Mouse (Mus musculus) stomach, embryonic 14.5 days (tissue): ENCODE data around the gene Ghrhr. TPM values are rescaled to one million over a fixed set of nuclear protein-coding genes. Genes with fewer than 3 reads are reported as not detected.

ENCODE experiments used
- ATAC-seq: fragments of 200-750 bp; cut with Nextera tagmentation; 2 replicates; pipeline ENCODE4 v1.8.0; 2017; ENCODE audit warnings: low read depth, moderate TSS enrichment; ENCODE audit not compliant: insufficient number of reproducible peaks, insufficient read depth, low FRiP score
- H3K27ac ChIP-seq: fragments of 300-500 bp; sonication (generic); 2 replicates; pipeline ENCODE4 v1.5.1; 2014; ENCODE audit warnings: mild to moderate bottlenecking, low read length, moderate library complexity, mixed read lengths
- H3K27me3 ChIP-seq: fragments of 300-500 bp; sonication (generic); 2 replicates; pipeline ENCODE4 v1.6.1; 2014; ENCODE audit warnings: low read length, control low read depth, mixed read lengths; ENCODE audit not compliant: control insufficient read depth, insufficient read depth
- H3K36me3 ChIP-seq: fragments of 300-500 bp; sonication (generic); 2 replicates; pipeline ENCODE4 v1.6.1; 2014; ENCODE audit warnings: mild to moderate bottlenecking, control low read depth, low read length, moderate library complexity, mixed read lengths; ENCODE audit not compliant: control insufficient read depth, insufficient read depth
- H3K4me1 ChIP-seq: fragments of 300-500 bp; sonication (generic); 2 replicates; pipeline ENCODE4 v1.6.1; 2014; ENCODE audit warnings: low read length, control low read depth, mixed read lengths; ENCODE audit not compliant: control insufficient read depth, insufficient read depth
- H3K4me2 ChIP-seq: fragments of 300-500 bp; sonication (generic); replicated peaks from 2 replicates; pipeline ENCODE4 v1.6.1; 2014; ENCODE audit warnings: low read depth, low read length, control low read depth
- H3K4me3 ChIP-seq: fragments of 300-500 bp; sonication (generic); 2 replicates; pipeline ENCODE4 v1.5.1; 2014; ENCODE audit warnings: low read depth, low read length, control low read depth
- H3K9ac ChIP-seq: fragments of 300-500 bp; sonication (generic); replicated peaks from 2 replicates; pipeline ENCODE4 v1.6.1; 2014; ENCODE audit warnings: low read depth, mild to moderate bottlenecking, control low read depth, low read length, moderate library complexity, mixed read lengths
- H3K9me3 ChIP-seq: fragments of 300-500 bp; sonication (generic); 2 replicates; pipeline ENCODE4 v1.6.1; 2016; ENCODE audit warnings: low read depth, low read length, control low read depth; ENCODE audit not compliant: control insufficient read depth
- WGBS: fragments of 180-500 bp; shearing (Covaris S2); extraction: QIAGEN DNeasy Blood & Tissue Kit; methylation state at CpG from one replicate; pipeline ENCODE4 v1.1.7; 2014; 5-methylcytosine and 5-hydroxymethylcytosine counted together
- polyA plus RNA-seq: library from polyadenylated mRNA; unstranded; fragments of >200 nt; fragmentation: Nextera tagmentation; extraction: Ambion mirVana; gene quantifications from 2 replicates; pipeline ENCODE4 v1.2.1, GENCODE M21; 2014

Ghrhr gene
- polyA plus RNA-seq = not detected in 2 replicates

DNA sequence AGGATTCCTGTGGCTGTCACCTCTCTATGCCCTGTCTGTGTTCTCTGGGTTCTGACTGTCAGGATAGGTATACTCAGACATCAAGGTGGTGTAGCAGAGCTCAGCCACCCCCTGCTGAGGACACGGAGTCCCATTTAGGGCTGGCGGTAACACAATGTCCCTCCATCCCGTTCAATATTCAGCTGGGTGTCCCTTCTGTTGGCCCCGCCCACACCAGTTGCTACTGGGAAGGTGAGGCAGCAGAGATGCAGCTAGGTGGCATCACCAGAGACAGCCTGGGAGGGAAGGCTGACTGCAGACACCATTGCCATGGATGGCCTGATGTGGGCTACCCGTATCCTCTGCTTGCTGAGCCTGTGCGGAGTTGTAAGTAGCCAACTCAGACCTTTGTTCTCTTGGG lies at the start of gene Ghrhr:
Gene Ghrhr, plus strand, starts transcription at position 220 of the 400 bp plus-strand sequence.
- WGBS = 73% methylated on average over 6 of the region's 6 CpGs
- Histone ChIP-seq H3K36me3 (no peaks in the 10 kb centered on the region), H3K4me3 (no peak within 1 kb of the TSS), H3K27ac (no peak within 1 kb of the TSS), H3K9me3 (no peaks in the 10 kb centered on the region), H3K4me2 (no peak within 1 kb of the TSS), H3K9ac (no peak within 1 kb of the TSS), H3K4me1 (no peaks in the 10 kb centered on the region), H3K27me3 (no peaks in the 10 kb centered on the region)
- ATAC-seq = no peak

DNA sequence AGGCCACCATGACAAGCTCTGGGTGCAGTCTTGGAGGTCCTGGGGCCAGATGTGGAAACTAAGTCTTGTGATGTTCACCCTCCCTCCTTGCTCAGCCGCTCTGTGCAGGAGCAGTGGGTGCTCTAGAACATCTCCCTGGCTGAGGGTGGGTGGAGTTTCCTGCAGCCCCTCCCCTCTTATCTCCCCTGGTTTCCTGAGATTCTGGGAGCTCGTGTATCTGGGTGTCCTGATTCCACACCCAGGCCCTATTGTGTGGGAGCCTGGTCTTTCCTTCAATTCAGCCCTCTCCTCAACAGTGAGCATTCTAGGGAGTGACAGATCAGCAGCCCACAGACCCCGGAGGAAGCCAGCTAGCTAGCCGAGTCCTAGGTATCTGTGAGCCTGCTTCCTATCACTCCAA lies 49.8 kb upstream of the Ghrhr start:
- no peak overlapping the region for H3K27ac ChIP-seq
- H3K9ac ChIP-seq = no peak overlapping the region
- no peak overlapping the region for H3K4me2 ChIP-seq
- WGBS = 63% methylated on average over 4 of the region's 4 CpGs
- H3K9me3 ChIP-seq = no peaks in the 10 kb centered on the region
- H3K36me3 ChIP-seq = no peaks in the 10 kb centered on the region
- no peak for ATAC-seq
- peaks cover 7% of the 10 kb centered on the region; the same call in 1 of the 2 replicates for H3K4me1 ChIP-seq
- H3K4me3 ChIP-seq = no peak overlapping the region
- H3K27me3 ChIP-seq = no peaks in the 10 kb centered on the region

DNA sequence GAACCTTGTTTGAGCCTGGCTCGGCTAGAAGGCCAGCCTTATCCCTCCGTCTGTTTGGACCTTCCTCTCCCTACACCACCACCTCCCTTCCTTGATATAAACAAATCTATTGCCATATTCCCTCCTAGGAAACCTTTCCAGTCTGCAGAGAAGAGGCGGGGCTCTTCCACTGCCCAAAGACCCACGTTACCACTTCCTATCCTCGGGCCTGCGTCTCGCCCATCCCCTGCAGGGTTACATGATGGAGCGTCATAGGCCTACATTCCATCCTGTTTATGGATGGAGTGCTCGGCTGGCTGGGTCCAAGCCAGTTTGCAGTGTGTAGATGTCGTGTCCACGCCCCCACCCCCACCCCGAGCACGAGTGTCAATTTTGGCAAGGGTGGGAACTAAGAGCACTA lies 48.8 kb upstream of the Ghrhr start:
- WGBS = 74% methylated on average over 13 of the region's 13 CpGs
- Histone ChIP-seq H3K9ac (no peak overlapping the region), H3K27ac (no peak overlapping the region), H3K27me3 (no peaks in the 10 kb centered on the region), H3K36me3 (no peaks in the 10 kb centered on the region), H3K4me1 (peaks cover 11% of the 10 kb centered on the region; the same call in 1 of the 2 replicates), H3K9me3 (no peaks in the 10 kb centered on the region), H3K4me2 (no peak overlapping the region), H3K4me3 (no peak overlapping the region)
- ATAC-seq = no peak

DNA sequence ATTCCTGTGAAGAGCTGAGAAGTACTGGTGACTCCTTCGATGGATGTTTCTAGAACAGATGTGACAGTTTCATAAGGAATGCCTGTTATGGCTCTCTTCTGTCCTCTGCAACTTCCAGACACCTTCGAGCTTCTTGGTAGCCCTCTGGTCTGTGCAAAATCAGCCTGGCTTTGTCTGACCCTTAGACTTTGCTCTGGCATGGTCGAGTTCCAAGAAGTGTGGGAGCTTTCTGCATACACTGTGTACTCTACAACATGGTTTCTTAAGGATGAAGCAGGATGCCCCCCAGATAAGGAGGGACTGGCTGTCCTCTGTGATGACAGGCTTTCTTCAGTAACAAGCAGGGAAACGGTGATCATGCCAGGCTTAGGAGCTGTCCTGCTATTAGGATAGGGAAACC lies 47.9 kb upstream of the Ghrhr start:
- Histone ChIP-seq H3K4me3 (no peak overlapping the region), H3K27me3 (no peaks in the 10 kb centered on the region), H3K36me3 (no peaks in the 10 kb centered on the region), H3K27ac (no peak overlapping the region; the same call in 1 of the 2 replicates), H3K9ac (no peak overlapping the region), H3K9me3 (no peaks in the 10 kb centered on the region), H3K4me1 (peaks cover 18% of the 10 kb centered on the region; the same call in 1 of the 2 replicates), H3K4me2 (no peak overlapping the region)
- 64% methylated on average over 4 of the region's 4 CpGs for WGBS
- ATAC-seq = no peak

DNA sequence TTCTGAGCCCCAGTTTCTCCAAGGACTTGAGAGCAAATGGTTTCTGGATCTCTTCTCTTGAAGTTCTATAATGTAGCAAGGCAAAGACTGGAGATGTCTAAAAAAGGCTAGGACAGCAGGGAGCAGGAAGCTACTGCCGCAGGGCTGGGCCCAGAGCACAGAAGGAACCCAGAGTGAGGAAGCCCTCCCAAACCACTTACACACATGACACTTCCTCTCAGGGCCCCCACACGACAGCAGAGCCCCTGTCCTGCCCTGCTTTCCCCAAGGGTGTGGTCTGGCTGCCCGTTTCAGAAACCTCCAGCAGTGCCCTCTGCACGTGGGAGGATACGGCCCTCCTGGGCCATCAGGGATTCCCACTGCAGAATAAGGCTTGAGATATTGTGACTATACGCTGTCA lies 44.8 kb upstream of the Ghrhr start:
- Histone ChIP-seq H3K9ac (no peak overlapping the region), H3K4me1 (peaks cover 22% of the 10 kb centered on the region), H3K36me3 (no peaks in the 10 kb centered on the region), H3K4me3 (no peak overlapping the region), H3K27me3 (no peaks in the 10 kb centered on the region), H3K27ac (no peak overlapping the region), H3K4me2 (no peak overlapping the region), H3K9me3 (no peaks in the 10 kb centered on the region)
- WGBS = 62% methylated on average over 6 of the region's 6 CpGs
- ATAC-seq = no peak

DNA sequence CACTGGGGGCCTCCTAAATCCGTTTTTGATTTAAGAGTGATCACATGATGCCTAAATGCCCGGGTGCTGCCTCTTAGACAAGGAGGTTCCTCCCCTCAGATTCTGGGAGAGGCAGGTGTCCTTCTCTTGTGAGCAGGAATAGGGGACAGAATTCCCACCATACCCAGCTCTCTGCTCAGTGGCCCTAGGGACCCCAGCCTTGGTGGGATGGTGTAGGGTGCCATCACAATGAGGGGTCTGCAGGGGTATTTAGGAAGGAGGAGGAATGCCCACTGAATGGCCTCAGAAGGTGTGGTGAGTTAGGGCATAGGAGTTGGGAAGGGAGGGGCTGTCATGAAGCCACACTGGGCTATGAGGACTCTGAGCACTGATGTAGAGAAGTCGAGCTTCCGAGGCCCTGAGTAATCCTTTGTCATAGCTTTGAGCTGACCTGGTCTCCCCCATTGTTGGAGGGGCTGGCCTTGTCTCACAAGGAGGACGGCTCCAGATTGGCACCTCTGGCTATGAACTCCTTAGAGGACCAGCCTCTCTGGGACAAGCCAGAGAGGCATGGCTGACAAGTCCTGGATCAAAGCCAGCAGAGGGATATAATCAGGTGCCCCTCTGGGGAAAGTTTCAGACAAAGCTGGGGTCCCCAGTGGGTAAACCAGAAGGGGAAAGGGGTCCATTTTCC lies 43.9 kb upstream of the Ghrhr start:
- no peak for ATAC-seq
- H3K9me3 ChIP-seq = no peaks in the 10 kb centered on the region
- WGBS = 59% methylated on average over 5 of the region's 5 CpGs
- peaks cover 22% of the 10 kb centered on the region for H3K4me1 ChIP-seq
- H3K27me3 ChIP-seq = no peaks in the 10 kb centered on the region
- no peak overlapping the region for H3K27ac ChIP-seq
- H3K9ac ChIP-seq = no peak overlapping the region
- H3K36me3 ChIP-seq = no peaks in the 10 kb centered on the region
- no peak overlapping the region for H3K4me3 ChIP-seq
- H3K4me2 ChIP-seq = no peak overlapping the region

DNA sequence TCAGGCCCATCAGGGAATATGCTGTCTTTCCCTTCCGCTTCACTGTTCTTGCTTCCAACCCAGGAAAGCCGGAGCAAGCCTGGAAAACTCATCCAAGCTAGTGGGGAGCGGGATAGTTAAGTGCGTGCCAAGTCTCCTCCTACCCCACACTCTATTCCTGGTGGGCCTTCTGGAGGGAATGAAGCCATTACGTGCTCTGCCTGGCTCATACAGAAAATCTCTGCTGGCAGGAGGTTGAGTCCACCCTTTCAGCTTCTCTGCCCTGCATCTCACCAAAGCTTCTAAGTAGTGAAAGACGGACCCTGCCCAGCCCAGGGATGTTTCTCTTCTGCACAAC lies 43.4 kb upstream of the Ghrhr start:
- Histone ChIP-seq H3K36me3 (no peaks in the 10 kb centered on the region), H3K4me2 (no peak overlapping the region), H3K9ac (no peak overlapping the region), H3K9me3 (no peaks in the 10 kb centered on the region), H3K4me1 (peaks cover 22% of the 10 kb centered on the region), H3K4me3 (no peak overlapping the region), H3K27me3 (no peaks in the 10 kb centered on the region), H3K27ac (no peak overlapping the region)
- no peak for ATAC-seq
- WGBS = 71% methylated on average over 6 of the region's 6 CpGs

DNA sequence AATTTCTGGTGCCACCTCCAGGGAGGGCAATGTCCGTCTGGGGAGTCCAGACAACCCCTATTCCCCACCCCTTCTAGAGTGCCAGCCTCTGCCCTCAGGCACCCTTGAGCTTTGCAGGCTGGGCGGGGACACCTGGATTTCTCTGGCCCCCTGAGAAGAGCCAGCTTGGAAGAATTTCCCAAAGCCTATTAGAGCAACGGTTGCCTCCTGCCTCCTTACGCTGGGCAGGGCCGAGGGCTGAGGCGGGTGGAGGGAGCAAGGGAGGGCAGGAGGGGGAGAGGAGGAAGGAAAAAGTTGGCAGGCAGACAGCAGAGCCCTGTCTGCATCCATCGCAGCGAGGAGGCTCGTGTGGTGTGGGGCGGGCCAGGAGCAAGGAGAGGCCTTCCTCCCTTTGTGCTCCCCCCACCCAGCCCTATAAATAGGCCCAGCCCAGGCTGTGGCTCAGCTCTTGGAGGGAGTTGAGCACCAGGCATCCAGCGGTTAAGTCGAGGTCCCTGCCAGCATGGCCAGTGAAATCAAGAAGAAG lies 40.0 kb upstream of the Ghrhr start, which contains the start of gene Aqp1:
Gene Aqp1, plus strand, starts transcription at position 444 of the 526 bp plus-strand sequence.
- Histone ChIP-seq H3K36me3 (no peaks in the 10 kb centered on the region), H3K4me3 (no peak within 1 kb of the TSS), H3K4me2 (no peak within 1 kb of the TSS), H3K27ac (no peak within 1 kb of the TSS), H3K9me3 (no peaks in the 10 kb centered on the region), H3K4me1 (peaks cover 28% of the 10 kb centered on the region), H3K27me3 (no peaks in the 10 kb centered on the region), H3K9ac (no peak within 1 kb of the TSS)
- 15% methylated on average over 10 of the region's 12 CpGs for WGBS
- ATAC-seq = peak; percentile 80

DNA sequence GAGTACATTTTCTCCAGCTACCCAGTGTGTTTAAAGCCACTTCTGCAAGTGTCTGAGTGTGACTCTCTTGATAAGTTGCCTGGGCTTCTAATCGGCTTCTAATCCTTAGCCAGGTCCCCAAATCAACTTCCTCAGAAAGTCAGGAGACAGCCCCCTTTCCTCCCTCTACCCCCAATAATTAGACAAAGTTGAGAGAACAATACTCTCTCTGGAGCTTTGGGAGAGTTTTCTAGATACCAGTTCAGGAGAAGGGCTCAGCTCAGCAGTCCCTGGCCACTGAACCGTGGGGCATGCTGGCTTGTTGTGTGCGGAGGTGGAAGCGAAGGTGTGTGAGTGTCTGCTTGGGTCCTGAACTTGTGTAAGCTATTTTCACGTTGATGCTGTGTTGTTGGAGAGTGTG lies 38.9 kb upstream of the Ghrhr start:
- WGBS = 85% methylated on average over 5 of the region's 5 CpGs
- H3K36me3 ChIP-seq = no peaks in the 10 kb centered on the region

More for the DNA sequence above, 38.9 kb upstream of the Ghrhr start:
- Histone ChIP-seq H3K4me3 (no peak overlapping the region), H3K4me1 (peaks cover 32% of the 10 kb centered on the region), H3K9me3 (no peaks in the 10 kb centered on the region), H3K9ac (no peak overlapping the region), H3K4me2 (no peak overlapping the region), H3K27ac (no peak overlapping the region), H3K27me3 (no peaks in the 10 kb centered on the region)
- no peak for ATAC-seq
